Mouse (Mus musculus): ENCODE measurements around the gene Zbtb2. TPM values are rescaled to one million over a fixed set of nuclear protein-coding genes. Genes with fewer than 3 reads are reported as not detected.

Zbtb2 gene
- polyA plus RNA-seq, 1 experiment = 3.8 TPM

GRCm38 (mm10) chr10:4325562-4325961 lies 62.3 kb downstream of the Zbtb2 start:
- H3ac ChIP-seq (ENCODE audit: control insufficient read depth, insufficient read length) = no peak overlapping the region
- no peaks in the 10 kb centered on the region for H3K79me2 ChIP-seq (ENCODE audit: control insufficient read depth, insufficient read depth)
- no peak overlapping the region for H3K4me3 ChIP-seq
- no peaks in the 10 kb centered on the region for H3K27me3 ChIP-seq (ENCODE audit: control insufficient read depth, insufficient read depth, insufficient read length)
- no peaks in the 10 kb centered on the region for H3K36me3 ChIP-seq (ENCODE audit: control insufficient read depth, insufficient read depth)
- TF ChIP-seq MYOD1 (IDR thresholded peaks at IDR 0.05; ENCODE audit: control insufficient read depth in 1 of 3, insufficient read length in 2 of 3, low read depth in 2 of 3) (no peak), MAX (IDR thresholded peaks at IDR 0.05; ENCODE audit: low read depth) (no peak), REST (IDR thresholded peaks at IDR 0.05; ENCODE audit: insufficient read depth, insufficient read length) (no peak), MYOG (IDR thresholded peaks at IDR 0.05; ENCODE audit: control insufficient read depth in 1 of 3, insufficient read depth in 1 of 3, insufficient read length in 2 of 3, low read depth in 2 of 3) (no peak), POLR2A (IDR thresholded peaks at IDR 0.05; ENCODE audit: insufficient read length, low read depth) (no peak), USF1 (IDR thresholded peaks at IDR 0.05; ENCODE audit: low read depth) (no peak), TCF3 (IDR thresholded peaks at IDR 0.05; ENCODE audit: insufficient read length, low read depth) (no peak), E2F4 (IDR thresholded peaks at IDR 0.05; ENCODE audit: insufficient read depth) (no peak), POLR2AphosphoS2 (IDR thresholded peaks at IDR 0.05; ENCODE audit: insufficient read length, low read depth) (no peak), CEBPB (IDR thresholded peaks at IDR 0.05; ENCODE audit: insufficient read depth, poor library complexity, severe bottlenecking) (no peak), SRF (IDR thresholded peaks at IDR 0.05; ENCODE audit: control insufficient read depth, insufficient read length, low read depth) (no peak), TCF12 (IDR thresholded peaks at IDR 0.05; ENCODE audit: insufficient read depth, poor library complexity, severe bottlenecking) (no peak)
- H3K4me2 ChIP-seq (ENCODE audit: low read depth) = no peak overlapping the region

GRCm38 (mm10) chr10:4323885-4324284 lies 64.0 kb downstream of the Zbtb2 start:
- Histone ChIP-seq H3K36me3 (ENCODE audit: control insufficient read depth, insufficient read depth) (no peaks in the 10 kb centered on the region), H3ac (ENCODE audit: control insufficient read depth, insufficient read length) (no peak overlapping the region), H3K27me3 (ENCODE audit: control insufficient read depth, insufficient read depth, insufficient read length) (no peaks in the 10 kb centered on the region), H3K79me2 (ENCODE audit: control insufficient read depth, insufficient read depth) (no peaks in the 10 kb centered on the region), H3K4me3 (no peak overlapping the region), H3K4me2 (ENCODE audit: low read depth) (no peak overlapping the region)
- TF ChIP-seq TCF12 (IDR thresholded peaks at IDR 0.05; ENCODE audit: insufficient read depth, poor library complexity, severe bottlenecking) = no peak
- TF ChIP-seq POLR2A (IDR thresholded peaks at IDR 0.05; ENCODE audit: insufficient read length, low read depth) = no peak
- TF ChIP-seq MAX (IDR thresholded peaks at IDR 0.05; ENCODE audit: low read depth) = no peak
- TF ChIP-seq SRF (IDR thresholded peaks at IDR 0.05; ENCODE audit: control insufficient read depth, insufficient read length, low read depth) = no peak
- no peak for TF ChIP-seq TCF3 (IDR thresholded peaks at IDR 0.05; ENCODE audit: insufficient read length, low read depth)
- TF ChIP-seq E2F4 (IDR thresholded peaks at IDR 0.05; ENCODE audit: insufficient read depth) = no peak
- no peak for TF ChIP-seq USF1 (IDR thresholded peaks at IDR 0.05; ENCODE audit: low read depth)
- TF ChIP-seq POLR2AphosphoS2 (IDR thresholded peaks at IDR 0.05; ENCODE audit: insufficient read length, low read depth) = no peak
- TF ChIP-seq MYOD1 (IDR thresholded peaks at IDR 0.05; ENCODE audit: control insufficient read depth in 1 of 3, insufficient read length in 2 of 3, low read depth in 2 of 3) = no peak
- no peak for TF ChIP-seq REST (IDR thresholded peaks at IDR 0.05; ENCODE audit: insufficient read depth, insufficient read length)
- no peak for TF ChIP-seq MYOG (IDR thresholded peaks at IDR 0.05; ENCODE audit: control insufficient read depth in 1 of 3, insufficient read depth in 1 of 3, insufficient read length in 2 of 3, low read depth in 2 of 3)
- no peak for TF ChIP-seq CEBPB (IDR thresholded peaks at IDR 0.05; ENCODE audit: insufficient read depth, poor library complexity, severe bottlenecking)

Other genes starting within 250 kb of the Zbtb2 start
- 0.55 TPM for gene Akap12, start 121.7 kb downstream of the Zbtb2 start, polyA plus RNA-seq (2012; fragmentation: generic; extraction: Trizol)
- gene Rmnd1, start 44.3 kb upstream of the Zbtb2 start, polyA plus RNA-seq (2012; fragmentation: generic; extraction: Trizol) = 22.1 TPM
- gene Armt1, start 44.4 kb upstream of the Zbtb2 start, polyA plus RNA-seq (2012; fragmentation: generic; extraction: Trizol) = 16.0 TPM
- gene Ccdc170, start 94.4 kb upstream of the Zbtb2 start, polyA plus RNA-seq (2012; fragmentation: generic; extraction: Trizol) = 0.05 TPM
- gene Esr1, start 223.5 kb upstream of the Zbtb2 start, polyA plus RNA-seq (2012; fragmentation: generic; extraction: Trizol) = 3.6 TPM